Mouse (Mus musculus) neural tube, embryonic 12.5 days (tissue): Measurements from ENCODE around the gene Lrrc4c. TPM values are rescaled to one million over a fixed set of nuclear protein-coding genes. Genes with fewer than 3 reads are reported as not detected.

Source experiments
- ATAC-seq: fragments of 200-750 bp; cut with Nextera tagmentation; 2 replicates; pipeline ENCODE4 v1.8.0; 2017; ENCODE audit warnings: low read depth, mild to moderate bottlenecking, moderate TSS enrichment, moderate library complexity; ENCODE audit not compliant: low FRiP score
- H3K27ac ChIP-seq: fragments of 300-500 bp; sonication (generic); 2 replicates; pipeline ENCODE4 v1.5.1; 2016
- H3K27me3 ChIP-seq: fragments of 300-500 bp; sonication (generic); replicated peaks from 2 replicates; pipeline ENCODE4 v1.6.1; 2016; ENCODE audit warnings: mild to moderate bottlenecking
- H3K36me3 ChIP-seq: fragments of 300-500 bp; sonication (generic); 2 replicates; pipeline ENCODE4 v1.6.1; 2016; ENCODE audit warnings: mild to moderate bottlenecking
- H3K4me1 ChIP-seq: fragments of 300-500 bp; sonication (generic); 2 replicates; pipeline ENCODE4 v1.6.1; 2016
- H3K4me2 ChIP-seq: fragments of 300-500 bp; sonication (generic); replicated peaks from 2 replicates; pipeline ENCODE4 v1.6.1; 2016; ENCODE audit warnings: mild to moderate bottlenecking
- H3K4me3 ChIP-seq: fragments of 300-500 bp; sonication (generic); 2 replicates; pipeline ENCODE4 v1.5.1; 2016
- H3K9ac ChIP-seq: fragments of 300-500 bp; sonication (generic); 2 replicates; pipeline ENCODE4 v1.6.1; 2016; ENCODE audit warnings: mild to moderate bottlenecking
- H3K9me3 ChIP-seq: fragments of 300-500 bp; sonication (generic); 2 replicates; pipeline ENCODE4 v1.6.1; 2016; ENCODE audit warnings: mild to moderate bottlenecking
- WGBS: fragments of 180-500 bp; shearing (Covaris S2); methylation state at CpG from one replicate; pipeline ENCODE4 v1.1.7; 2016; 5-methylcytosine and 5-hydroxymethylcytosine counted together
- polyA plus RNA-seq: library from polyadenylated mRNA; unstranded; fragments of >200 nt; fragmentation: Nextera tagmentation; extraction: Ambion mirVana; gene quantifications from 2 replicates; pipeline ENCODE4 v1.2.1, GENCODE M21; 2016

The Lrrc4c gene
- polyA plus RNA-seq, 1 experiment from 2014 or later, result 14.1 TPM

DNA sequence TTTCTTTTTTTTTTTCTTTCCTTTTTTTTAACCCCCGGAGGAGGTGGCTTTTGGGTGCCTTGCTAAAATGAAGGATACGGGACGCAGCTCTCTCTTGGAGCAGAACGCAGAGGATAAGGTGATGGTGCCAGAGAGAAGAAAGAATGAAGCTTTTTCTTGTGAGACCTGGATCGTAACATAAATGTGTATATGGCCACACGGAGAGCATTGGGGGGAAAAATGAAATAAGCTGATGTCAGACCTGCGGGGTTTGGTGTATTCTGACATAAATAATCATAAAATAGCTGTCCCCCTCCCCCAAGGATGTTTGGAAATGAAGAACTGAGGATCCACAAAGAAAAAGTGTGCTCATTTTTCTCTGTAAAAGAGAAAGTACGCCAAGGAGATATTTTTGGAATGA, 1149.7 kb downstream of the Lrrc4c start:
- H3K27ac ChIP-seq, result no peak overlapping the region
- H3K4me3 ChIP-seq, result peak overlapping the region; percentile 50

GRCm38 (mm10) chr2:97468372-97468771, 1150.4 kb downstream of the Lrrc4c start:
- ATAC-seq, result no peak
- whole genome bisulfite sequencing, result 43% methylated on average over 5 of the region's 5 CpGs
- Histone ChIP-seq H3K4me1 (peaks cover 5% of the 10 kb centered on the region; the same call in 1 of the 2 replicates), H3K27ac (no peak overlapping the region), H3K9me3 (no peaks in the 10 kb centered on the region), H3K4me3 (peak overlapping the region; percentile 36), H3K9ac (peak overlapping the region; percentile 44), H3K27me3 (no peaks in the 10 kb centered on the region), H3K4me2 (peak overlapping the region; percentile 77), H3K36me3 (no peaks in the 10 kb centered on the region)

More for the DNA sequence above, 1149.7 kb downstream of the Lrrc4c start:
- H3K9ac ChIP-seq, result peak overlapping the region; percentile 62
- H3K27me3 ChIP-seq, result no peaks in the 10 kb centered on the region
- H3K9me3 ChIP-seq, result no peaks in the 10 kb centered on the region
- 9% methylated on average over 8 of the region's 8 CpGs for WGBS
- ATAC-seq, result no peak
- peak overlapping the region; percentile 77 for H3K4me2 ChIP-seq
- H3K36me3 ChIP-seq, result no peaks in the 10 kb centered on the region
- H3K4me1 ChIP-seq, result peaks cover 5% of the 10 kb centered on the region; the same call in 1 of the 2 replicates

DNA sequence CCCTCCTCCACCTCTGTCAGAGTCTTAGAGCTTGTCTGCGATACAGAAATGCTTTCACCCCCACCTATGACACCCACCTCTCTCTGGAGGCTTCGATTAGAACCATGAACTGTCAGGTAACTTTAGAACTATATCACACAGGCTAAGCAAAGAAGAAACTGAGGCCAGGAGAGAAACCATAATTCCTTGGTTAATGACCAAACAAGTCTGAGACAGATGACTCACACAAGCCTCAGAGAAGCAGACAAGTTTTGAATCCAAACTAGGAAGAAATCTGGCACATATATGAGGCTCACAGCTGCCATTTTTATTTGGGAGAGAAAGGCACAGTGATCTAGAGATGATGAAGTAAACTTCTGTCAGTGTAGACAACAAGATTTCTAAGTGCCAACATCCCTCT, 1151.4 kb downstream of the Lrrc4c start:
- H3K9me3 ChIP-seq, result no peaks in the 10 kb centered on the region
- H3K36me3 ChIP-seq, result no peaks in the 10 kb centered on the region
- no peak overlapping the region for H3K27ac ChIP-seq
- peak overlapping the region; percentile 77 for H3K4me2 ChIP-seq
- H3K9ac ChIP-seq, result no peak overlapping the region
- H3K4me3 ChIP-seq, result peak overlapping the region; percentile 36
- no peaks in the 10 kb centered on the region for H3K27me3 ChIP-seq
- H3K4me1 ChIP-seq, result peaks cover 5% of the 10 kb centered on the region; the same call in 1 of the 2 replicates
- no peak for ATAC-seq
- WGBS, result 59% methylated on average over 2 of the region's 2 CpGs

- peak overlapping the region; percentile 18 for H3K4me2 ChIP-seq
- no peak overlapping the region for H3K27ac ChIP-seq
- ATAC-seq, result peak; percentile 87
- peaks cover 8% of the 10 kb centered on the region for H3K4me1 ChIP-seq
- H3K9me3 ChIP-seq, result no peaks in the 10 kb centered on the region
- no peaks in the 10 kb centered on the region for H3K27me3 ChIP-seq
- H3K9ac ChIP-seq, result no peak overlapping the region
- no peak overlapping the region for H3K4me3 ChIP-seq
- WGBS, result 38% methylated on average over 10 of the region's 10 CpGs
- H3K36me3 ChIP-seq, result no peaks in the 10 kb centered on the region
These were observed 1160.4 kb downstream of the Lrrc4c start for GRCm38 (mm10) chr2:97478175-97478924.

DNA sequence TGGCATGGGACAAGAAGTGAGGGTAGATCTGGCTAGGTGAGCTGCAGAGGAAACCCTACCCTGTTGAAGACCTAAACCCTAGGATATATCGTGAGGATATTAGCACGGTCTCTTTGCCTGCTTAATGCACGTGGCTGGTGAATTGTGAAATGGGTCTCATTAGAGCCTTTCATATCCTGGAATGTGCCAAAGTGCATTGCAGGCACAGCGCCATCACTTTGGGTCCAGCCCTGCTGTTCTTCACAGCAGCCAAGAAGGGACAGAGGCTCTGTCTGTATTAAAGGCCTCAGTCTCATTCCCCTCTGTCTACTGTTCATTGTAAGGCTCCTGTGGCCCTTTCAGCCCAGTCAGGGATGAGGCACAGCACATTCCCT, 1160.9 kb downstream of the Lrrc4c start:
- Histone ChIP-seq H3K36me3 (no peaks in the 10 kb centered on the region), H3K9me3 (no peaks in the 10 kb centered on the region), H3K4me2 (peak overlapping the region; percentile 18), H3K27me3 (no peaks in the 10 kb centered on the region), H3K9ac (no peak overlapping the region), H3K4me1 (peaks cover 8% of the 10 kb centered on the region), H3K4me3 (no peak overlapping the region), H3K27ac (no peak overlapping the region)
- WGBS, result 71% methylated on average over 4 of the region's 4 CpGs
- ATAC-seq, result peak; percentile 65

DNA sequence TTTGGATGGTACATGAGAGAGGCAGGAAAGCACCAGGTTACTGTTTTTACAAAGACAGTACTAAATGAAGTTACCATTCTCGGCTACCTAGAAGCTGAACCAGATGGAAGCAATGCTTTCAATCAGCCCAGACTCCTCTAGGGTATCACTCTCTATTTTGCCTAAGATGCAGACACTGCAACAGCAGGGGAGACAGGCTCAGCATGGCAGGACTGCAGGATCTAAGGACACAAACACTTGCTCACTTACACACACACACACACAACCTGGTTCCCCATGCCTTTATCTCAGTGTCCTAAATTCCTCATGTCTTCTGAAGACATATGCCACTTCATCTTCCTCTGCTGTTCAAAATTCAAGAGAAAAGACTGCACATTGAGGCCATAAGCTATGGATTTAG, 1167.0 kb downstream of the Lrrc4c start:
- no peak overlapping the region for H3K4me2 ChIP-seq
- H3K4me3 ChIP-seq, result no peak overlapping the region
- H3K36me3 ChIP-seq, result no peaks in the 10 kb centered on the region
- ATAC-seq, result no peak
- no peak overlapping the region for H3K27ac ChIP-seq
- H3K4me1 ChIP-seq, result 0 out of 2 replicates have a peak, but pooled peaks cover 2% of the 10 kb centered on the region
- WGBS, result 63% methylated on average over 1 of the region's 1 CpGs
- no peaks in the 10 kb centered on the region for H3K27me3 ChIP-seq
- H3K9me3 ChIP-seq, result no peaks in the 10 kb centered on the region
- H3K9ac ChIP-seq, result no peak overlapping the region

- Histone ChIP-seq H3K9me3 (no peaks in the 10 kb centered on the region), H3K4me3 (no peak overlapping the region), H3K36me3 (no peaks in the 10 kb centered on the region), H3K4me1 (0 out of 2 replicates have a peak, but pooled peaks cover 2% of the 10 kb centered on the region), H3K9ac (no peak overlapping the region), H3K27ac (no peak overlapping the region), H3K27me3 (no peaks in the 10 kb centered on the region), H3K4me2 (no peak overlapping the region)
- WGBS, result 67% methylated on average over 2 of the region's 2 CpGs
- ATAC-seq, result no peak
These were observed 1167.6 kb downstream of the Lrrc4c start for GRCm38 (mm10) chr2:97485609-97486008.

DNA sequence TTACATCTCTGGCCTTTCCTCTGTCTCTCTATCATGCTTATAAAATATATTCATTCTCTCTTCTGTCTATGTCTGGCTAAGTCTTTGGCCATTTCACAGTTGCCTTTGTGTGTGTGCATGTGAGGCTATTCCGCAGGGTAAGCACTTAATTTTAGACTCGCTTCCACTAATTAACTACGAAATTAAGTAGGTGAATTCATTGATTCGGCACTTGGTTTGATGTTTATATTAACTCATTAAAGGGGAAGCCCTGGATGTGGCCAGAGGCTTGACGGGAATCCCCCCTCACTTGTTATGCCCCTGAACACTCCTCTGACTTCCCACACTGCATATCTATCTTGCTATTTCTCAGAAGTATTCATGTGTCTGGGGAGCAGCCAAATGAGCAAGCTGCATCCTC, 1169.6 kb downstream of the Lrrc4c start:
- H3K9ac ChIP-seq, result no peak overlapping the region
- ATAC-seq, result 0 out of 2 replicates have a peak, but pooled peaks have one; percentile 58
- H3K36me3 ChIP-seq, result no peaks in the 10 kb centered on the region
- no peak overlapping the region for H3K4me2 ChIP-seq
- H3K9me3 ChIP-seq, result no peaks in the 10 kb centered on the region
- H3K27ac ChIP-seq, result no peak overlapping the region
- no peaks in the 10 kb centered on the region for H3K27me3 ChIP-seq
- H3K4me1 ChIP-seq, result 0 out of 2 replicates have a peak, but pooled peaks cover 2% of the 10 kb centered on the region
- WGBS, result 51% methylated on average over 5 of the region's 5 CpGs
- H3K4me3 ChIP-seq, result no peak overlapping the region

- Histone ChIP-seq H3K36me3 (no peaks in the 10 kb centered on the region), H3K9me3 (no peaks in the 10 kb centered on the region), H3K27me3 (no peaks in the 10 kb centered on the region), H3K9ac (no peak overlapping the region), H3K4me3 (no peak overlapping the region), H3K4me1 (no peaks in the 10 kb centered on the region), H3K4me2 (no peak overlapping the region), H3K27ac (no peak overlapping the region)
- no peak for ATAC-seq
These were observed 1179.1 kb downstream of the Lrrc4c start for GRCm38 (mm10) chr2:97497069-97497468.

DNA sequence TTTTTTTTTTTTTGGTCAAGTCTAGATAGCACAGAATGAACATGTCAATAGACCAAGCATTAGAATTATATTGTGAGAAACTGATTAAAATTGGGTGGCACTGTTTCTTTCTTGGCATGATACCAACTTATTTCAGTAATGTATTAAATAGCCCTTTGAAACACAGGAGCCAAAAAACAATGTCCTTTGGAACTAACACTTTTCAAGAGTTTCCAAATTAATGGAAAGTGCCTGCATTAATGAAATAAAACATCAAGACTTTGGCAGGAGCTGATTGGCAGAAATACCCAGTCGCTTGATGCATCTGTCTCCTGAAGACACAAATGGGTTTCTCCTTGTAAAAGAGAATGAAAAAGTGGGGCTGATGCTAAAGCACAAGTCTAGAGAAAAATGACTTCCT, 1184.5 kb downstream of the Lrrc4c start:
- Histone ChIP-seq H3K9me3 (no peaks in the 10 kb centered on the region), H3K4me3 (no peak overlapping the region), H3K36me3 (no peaks in the 10 kb centered on the region), H3K9ac (no peak overlapping the region), H3K27ac (no peak overlapping the region), H3K27me3 (no peaks in the 10 kb centered on the region), H3K4me2 (no peak overlapping the region), H3K4me1 (no peaks in the 10 kb centered on the region)
- WGBS, result 82% methylated on average over 1 of the region's 1 CpGs
- ATAC-seq, result no peak

DNA sequence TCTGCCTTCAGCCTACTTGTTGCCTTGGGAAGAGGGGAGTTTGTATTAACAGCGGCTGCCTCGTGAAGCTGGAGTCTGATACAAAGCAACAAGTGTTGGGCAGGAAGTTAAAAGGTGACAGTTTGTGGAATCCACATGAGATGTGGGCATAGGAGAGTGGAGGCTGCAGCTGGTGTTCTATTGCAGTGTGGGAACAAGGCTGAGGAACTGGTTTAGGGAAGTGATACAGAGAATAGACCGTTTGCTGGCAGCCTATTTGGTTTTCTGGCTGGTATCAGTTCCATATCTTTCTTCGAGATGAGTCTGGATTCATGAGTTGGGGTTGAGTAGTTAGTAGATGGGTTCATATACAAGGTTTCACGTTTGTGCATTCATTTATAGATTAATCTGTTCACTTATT, 1186.9 kb downstream of the Lrrc4c start:
- H3K27ac ChIP-seq, result no peak overlapping the region
- no peaks in the 10 kb centered on the region for H3K4me1 ChIP-seq
- no peak overlapping the region for H3K9ac ChIP-seq
- no peaks in the 10 kb centered on the region for H3K27me3 ChIP-seq
- ATAC-seq, result no peak
- 78% methylated on average over 5 of the region's 5 CpGs for WGBS
- no peak overlapping the region for H3K4me3 ChIP-seq
- no peaks in the 10 kb centered on the region for H3K36me3 ChIP-seq
- H3K4me2 ChIP-seq, result no peak overlapping the region
- H3K9me3 ChIP-seq, result no peaks in the 10 kb centered on the region

GRCm38 (mm10) chr2:97524256-97524922, 1206.4 kb downstream of the Lrrc4c start:
- Histone ChIP-seq H3K9ac (no peak overlapping the region), H3K4me3 (no peak overlapping the region), H3K27me3 (no peaks in the 10 kb centered on the region), H3K36me3 (no peaks in the 10 kb centered on the region), H3K4me2 (no peak overlapping the region), H3K4me1 (no peaks in the 10 kb centered on the region), H3K27ac (no peak overlapping the region), H3K9me3 (no peaks in the 10 kb centered on the region)
- 49% methylated on average over 2 of the region's 2 CpGs for WGBS
- no peak for ATAC-seq
